Mouse (Mus musculus): ENCODE data around the gene Ctsd.

DNA sequence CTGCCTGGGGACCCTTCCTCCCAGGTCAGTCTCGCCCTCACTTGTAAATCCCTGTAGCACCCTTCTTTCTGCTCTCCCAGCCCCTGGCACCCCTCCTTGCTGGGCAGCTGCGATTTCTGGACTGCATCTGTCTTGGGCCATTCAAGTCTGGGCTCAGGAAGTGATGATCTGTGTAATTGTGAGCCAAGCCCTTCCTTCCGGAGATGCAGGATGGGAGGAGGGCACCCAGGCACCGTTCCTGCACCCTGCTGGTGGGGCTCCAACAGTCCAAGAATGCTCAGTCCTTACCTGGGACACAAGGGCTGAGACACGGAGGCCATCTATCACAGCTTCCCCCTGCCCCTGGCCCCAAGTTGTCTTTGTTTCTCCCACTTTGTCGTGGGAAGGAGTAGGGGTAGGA, 18.0 kb downstream of the Ctsd start:
- TF ChIP-seq CTCF (IDR thresholded peaks at IDR 0.05; ENCODE audit: control insufficient read depth, insufficient read depth, insufficient read length) (no peak), USF1 (IDR thresholded peaks at IDR 0.05; ENCODE audit: low read depth) (no peak)
